Mouse (Mus musculus) heart, adult 2 months (tissue): ENCODE results near the gene Zfp706. TPM values are rescaled to one million over a fixed set of nuclear protein-coding genes. Genes with fewer than 3 reads are reported as not detected.

Source experiments
- DNase-seq, 2 experiments: peaks; one replicate each; pipeline ENCODE4 v3.0.0; 2021
- H3K27ac ChIP-seq: fragments of 200-600 bp; 2 replicates; pipeline ENCODE4 v1.8.1; 2022
- H3K27me3 ChIP-seq: fragments of 200-500 bp; 2 replicates; pipeline ENCODE4 v1.6.1; 2012; ENCODE audit warnings: mild to moderate bottlenecking, low read length, inconsistent platforms, mixed read lengths; ENCODE audit not compliant: control insufficient read depth, insufficient read depth
- H3K36me3 ChIP-seq: fragments of 200-500 bp; 2 replicates; pipeline ENCODE4 v1.6.1; 2012; ENCODE audit warnings: low read length, inconsistent platforms; ENCODE audit not compliant: control insufficient read depth, insufficient read depth
- H3K4me1 ChIP-seq: fragments of 200-500 bp; 2 replicates; pipeline ENCODE4 v1.6.1; 2011; ENCODE audit warnings: low read length; ENCODE audit not compliant: control insufficient read depth, insufficient read depth
- H3K4me3 ChIP-seq: fragments of 200-600 bp; 2 replicates; pipeline ENCODE4 v1.8.1; 2022
- H3K79me2 ChIP-seq: fragments of 200-500 bp; replicated peaks from 2 replicates; pipeline ENCODE4 v1.6.1; 2012; ENCODE audit warnings: mild to moderate bottlenecking, inconsistent platforms, low read length, moderate library complexity, mixed read lengths; ENCODE audit not compliant: control insufficient read depth, insufficient read depth
- H3K9ac ChIP-seq: fragments of 200-500 bp; 2 replicates; pipeline ENCODE4 v1.6.1; 2012; ENCODE audit warnings: low read depth, mild to moderate bottlenecking, control low read depth, inconsistent platforms, low read length, mixed read lengths
- CTCF ChIP-seq: fragments of 200-600 bp; IDR thresholded peaks from 2 replicates; pipeline ENCODE4 v1.8.1; 2022; ENCODE audit warnings: antibody characterized with exemption, mild to moderate bottlenecking, moderate library complexity
- EP300 ChIP-seq: fragments of 200-500 bp; IDR thresholded peaks from 2 replicates; pipeline ENCODE4 v1.6.1; 2011; ENCODE audit warnings: low read depth, low read length, control low read depth; ENCODE audit not compliant: insufficient read depth
- POLR2A ChIP-seq: fragments of 200-500 bp; IDR thresholded peaks from 2 replicates; pipeline ENCODE4 v1.6.1; 2011; ENCODE audit warnings: mild to moderate bottlenecking, low read depth, low read length, control low read depth; ENCODE audit not compliant: insufficient read depth
- WGBS: fragments of 180-500 bp; shearing (Covaris S2); methylation state at CpG from one replicate; pipeline ENCODE4 v1.1.7; 2018; 5-methylcytosine and 5-hydroxymethylcytosine counted together
- intact Hi-C: fragments of 180-260 bp; cut with DNase I; formaldehyde crosslinking; loops from one replicate; pipeline ENCODE4 v1.15.1; 2025
- polyA plus RNA-seq: library from polyadenylated mRNA; depleted of rRNA; stranded (reverse); fragments of >200 nt; gene quantifications from 2 replicates; pipeline ENCODE4 v1.2.3, GENCODE M21; 2012
- total RNA-seq, 2 experiments: library from RNA; stranded (reverse); gene quantifications; 2 replicates each; pipeline ENCODE4 v1.2.3; 2021

Zfp706 gene
- total and polyA plus RNA-seq, 3 experiments: 61.1 to 240 (median 205) TPM

- peak overlapping the region; percentile 32; the same call in 1 of the 2 replicates for H3K9ac ChIP-seq
- H3K36me3 ChIP-seq: no peaks in the 10 kb centered on the region
- no peak overlapping the region; the same call in 1 of the 2 replicates for H3K27ac ChIP-seq
- H3K27me3 ChIP-seq: no peaks in the 10 kb centered on the region
- TF ChIP-seq EP300 (no peak), CTCF (peak; percentile 62), POLR2A (0 out of 2 replicates have a peak, but pooled peaks have one; percentile 24)
- no peaks in the 10 kb centered on the region for H3K79me2 ChIP-seq
- WGBS: 7% methylated on average over 20 of the region's 20 CpGs
- DNase-seq: peak; percentile 38 to 42
- peaks cover 5% of the 10 kb centered on the region; the same call in 1 of the 2 replicates for H3K4me1 ChIP-seq
- intact Hi-C loops: no loop called here
- peak overlapping the region; percentile 32 for H3K4me3 ChIP-seq
Measured at GRCm38 (mm10) chr15:36979488-36980201, 27.9 kb downstream of the Zfp706 start.

GRCm38 (mm10) chr15:36979159-36979487 is 28.4 kb downstream of the Zfp706 start:
- peak overlapping the region; percentile 32; the same call in 1 of the 2 replicates for H3K9ac ChIP-seq
- H3K36me3 ChIP-seq: no peaks in the 10 kb centered on the region
- no peaks in the 10 kb centered on the region for H3K27me3 ChIP-seq
- TF ChIP-seq EP300: no peak
- TF ChIP-seq CTCF: no peak
- no peak for TF ChIP-seq POLR2A
- 40% methylated on average over 5 of the region's 5 CpGs for WGBS
- H3K27ac ChIP-seq: no peak overlapping the region
- intact Hi-C loops: no loop called here
- no peak overlapping the region; the same call in 1 of the 2 replicates for H3K4me3 ChIP-seq
- H3K4me1 ChIP-seq: peaks cover 5% of the 10 kb centered on the region; the same call in 1 of the 2 replicates
- DNase-seq: no peak
- H3K79me2 ChIP-seq: no peaks in the 10 kb centered on the region

- intact Hi-C loops: no loop called here
- H3K9ac ChIP-seq: no peak overlapping the region
- H3K27ac ChIP-seq: no peak overlapping the region
- no peaks in the 10 kb centered on the region for H3K36me3 ChIP-seq
- H3K4me1 ChIP-seq: peaks cover 4% of the 10 kb centered on the region; the same call in 1 of the 2 replicates
- H3K27me3 ChIP-seq: no peaks in the 10 kb centered on the region
- H3K4me3 ChIP-seq: no peak overlapping the region
- DNase-seq: no peak
- H3K79me2 ChIP-seq: no peaks in the 10 kb centered on the region
- 76% methylated on average over 8 of the region's 8 CpGs for WGBS
- TF ChIP-seq EP300 (no peak), POLR2A (no peak), CTCF (no peak)
Measured at GRCm38 (mm10) chr15:36977823-36978222, 29.8 kb downstream of the Zfp706 start.

- intact Hi-C loops: no loop called here
- 87% methylated on average over 5 of the region's 5 CpGs for WGBS
Measured at GRCm38 (mm10) chr15:36975690-36976089, 31.9 kb downstream of the Zfp706 start.

GRCm38 (mm10) chr15:36975256-36975620 is 32.3 kb downstream of the Zfp706 start:
- no peaks in the 10 kb centered on the region for H3K79me2 ChIP-seq
- H3K36me3 ChIP-seq: no peaks in the 10 kb centered on the region
- H3K4me1 ChIP-seq: peaks cover 3% of the 10 kb centered on the region; the same call in 1 of the 2 replicates
- DNase-seq: no peak
- no peak overlapping the region for H3K9ac ChIP-seq
- WGBS: 81% methylated on average over 2 of the region's 2 CpGs
- no peaks in the 10 kb centered on the region for H3K27me3 ChIP-seq
- no peak overlapping the region for H3K4me3 ChIP-seq
- TF ChIP-seq POLR2A: no peak
- TF ChIP-seq CTCF: no peak
- no peak for TF ChIP-seq EP300
- no peak overlapping the region for H3K27ac ChIP-seq
- intact Hi-C loops: no loop called here

More at GRCm38 (mm10) chr15:36975690-36976089, 31.9 kb downstream of the Zfp706 start:
- Histone ChIP-seq H3K9ac (no peak overlapping the region), H3K36me3 (no peaks in the 10 kb centered on the region), H3K4me3 (no peak overlapping the region), H3K79me2 (no peaks in the 10 kb centered on the region), H3K27me3 (no peaks in the 10 kb centered on the region), H3K27ac (no peak overlapping the region), H3K4me1 (peaks cover 4% of the 10 kb centered on the region; the same call in 1 of the 2 replicates)
- no peak for DNase-seq
- TF ChIP-seq EP300: no peak
- TF ChIP-seq CTCF: no peak
- no peak for TF ChIP-seq POLR2A

- peak overlapping the region; percentile 64 for H3K27ac ChIP-seq
- no peak for DNase-seq
- intact Hi-C loops: no loop called here
- no peaks in the 10 kb centered on the region for H3K36me3 ChIP-seq
- WGBS: 38% methylated on average over 6 of the region's 6 CpGs
- H3K27me3 ChIP-seq: no peaks in the 10 kb centered on the region
- H3K4me1 ChIP-seq: peaks cover 2% of the 10 kb centered on the region; the same call in 1 of the 2 replicates
- H3K4me3 ChIP-seq: no peak overlapping the region
- TF ChIP-seq CTCF (no peak), EP300 (no peak), POLR2A (no peak)
- H3K79me2 ChIP-seq: no peaks in the 10 kb centered on the region
- no peak overlapping the region for H3K9ac ChIP-seq
Measured at GRCm38 (mm10) chr15:36974614-36975255, 32.8 kb downstream of the Zfp706 start.
